Mouse (Mus musculus): Measurements from ENCODE around the gene Gm49425.

Gene Gm49425

DNA sequence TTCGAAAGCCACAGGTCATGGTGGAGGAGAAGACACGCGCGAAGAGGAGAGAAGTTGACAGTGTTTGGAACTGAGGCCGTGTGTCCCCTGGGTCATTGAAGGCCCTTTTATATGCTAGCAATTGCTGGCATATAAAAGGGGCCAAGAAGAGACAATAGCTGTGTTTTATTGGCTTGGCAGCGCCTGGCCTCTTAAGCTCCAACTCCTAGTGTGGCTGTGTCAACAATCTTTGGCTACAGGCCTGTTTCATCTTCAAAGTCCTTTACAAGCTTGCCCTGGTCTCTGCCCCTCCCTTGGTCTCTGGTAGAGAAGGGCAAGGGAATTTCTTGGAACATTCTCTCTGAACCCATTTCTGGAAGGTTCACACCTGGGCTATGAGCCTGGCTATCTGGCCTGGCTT lies 25.6 kb downstream of the Gm49425 start, which contains the start of gene Krt83:
Krt83 (minus strand) TSS at position 82 of the 400 bp plus-strand sequence.
- peak; percentile 63 for DNase-seq (ENCODE audit: low read depth, low spot score)

DNA sequence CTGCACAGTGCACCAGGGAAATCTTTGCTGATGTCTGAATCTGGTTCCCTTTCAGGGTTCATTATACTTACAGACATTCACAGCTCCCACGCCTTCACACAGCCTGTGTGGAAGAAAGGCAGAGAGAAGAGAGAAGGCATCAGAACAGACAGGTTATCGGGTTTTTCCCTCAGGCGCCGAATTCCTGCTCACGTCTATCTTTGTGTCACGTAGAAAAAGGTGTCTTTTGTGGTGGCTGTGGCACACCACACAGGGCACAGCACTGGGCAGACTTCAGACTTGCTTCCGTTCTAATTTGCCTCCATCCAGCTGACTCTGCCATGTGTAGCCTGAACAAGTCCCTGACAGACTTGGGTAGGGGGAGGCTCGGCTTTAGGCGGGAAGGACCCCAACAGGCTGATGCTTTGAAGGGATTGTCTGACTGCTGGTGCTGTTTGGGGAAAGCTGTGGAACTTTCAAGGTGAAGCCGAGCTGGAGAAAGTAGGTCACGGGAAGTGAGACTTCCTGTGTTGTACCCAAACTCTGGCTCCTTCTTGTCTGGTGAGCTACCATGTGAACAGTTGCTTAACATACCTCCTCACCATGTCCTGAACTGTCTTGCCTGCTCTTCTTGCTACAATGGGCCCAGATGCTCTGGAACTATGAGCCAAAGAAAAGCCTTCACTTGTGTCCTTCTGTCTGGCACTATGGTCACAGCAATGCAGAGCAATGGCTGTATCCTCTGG lies 31.0 kb downstream of the Gm49425 start:
- DNase-seq (ENCODE audit: low read depth, low spot score): peak; percentile 75

DNA sequence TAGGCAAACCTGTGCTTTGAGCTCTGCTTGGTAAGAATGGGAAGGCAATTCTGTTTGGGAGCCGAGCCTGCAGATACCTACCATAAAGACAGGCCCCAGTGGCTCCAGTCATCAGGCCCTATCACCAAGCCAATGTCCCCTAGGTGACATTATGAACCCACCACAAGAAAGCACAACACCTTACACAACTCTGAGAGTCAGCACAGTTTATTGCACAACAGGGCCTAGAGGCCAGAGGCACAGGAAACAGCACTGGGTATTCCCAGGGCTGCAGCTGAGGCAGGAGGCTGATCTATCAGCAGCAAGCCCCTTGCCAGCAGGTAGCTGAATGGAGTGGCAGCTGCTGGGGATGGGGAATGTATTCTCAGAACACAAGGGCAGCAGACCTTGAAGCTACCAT lies 32.1 kb downstream of the Gm49425 start:
- no peak for DNase-seq (ENCODE audit: low read depth, low spot score)

DNA sequence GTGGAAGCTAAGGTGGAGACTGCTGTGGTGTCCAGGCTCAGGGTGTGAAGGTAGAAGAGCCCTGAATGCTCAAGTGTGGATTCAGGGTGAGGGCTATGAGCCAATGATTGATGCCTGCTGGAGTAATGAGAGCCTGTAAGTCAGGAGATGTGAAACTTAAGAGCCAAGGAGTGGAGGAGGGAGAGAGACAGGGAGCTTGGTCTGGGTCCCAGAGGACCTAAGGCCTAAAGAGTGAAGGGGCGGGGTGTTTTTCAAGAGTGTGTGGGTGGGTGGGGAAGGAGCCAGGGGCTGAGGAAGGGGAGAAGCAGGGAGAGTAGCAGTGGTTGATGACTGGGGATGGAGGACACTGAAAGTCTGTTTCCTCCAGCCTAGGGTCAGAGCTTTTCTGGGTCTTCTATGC lies 33.4 kb downstream of the Gm49425 start:
- DNase-seq (ENCODE audit: low read depth, low spot score): no peak

DNA sequence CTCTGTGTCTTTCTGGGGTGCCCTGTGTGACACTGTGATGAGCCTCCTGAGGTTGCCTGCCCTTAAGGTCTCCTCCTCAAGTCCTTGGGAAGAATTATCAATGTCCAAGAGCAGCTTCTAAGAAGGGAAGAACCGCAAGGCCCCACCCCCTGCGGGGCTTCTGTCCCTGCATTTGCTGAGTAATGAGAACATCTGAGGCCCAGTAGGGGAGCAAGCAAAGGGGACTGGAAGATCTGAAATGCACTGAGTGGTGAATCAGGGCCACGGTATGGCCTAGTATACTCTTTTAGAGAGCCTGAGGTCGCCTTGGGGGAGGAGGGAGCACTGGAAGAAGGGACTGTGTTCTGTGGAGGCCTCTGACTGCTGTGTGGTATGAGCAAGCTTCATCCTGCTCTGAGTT lies 35.0 kb downstream of the Gm49425 start:
- no peak for DNase-seq (ENCODE audit: low read depth, low spot score)

DNA sequence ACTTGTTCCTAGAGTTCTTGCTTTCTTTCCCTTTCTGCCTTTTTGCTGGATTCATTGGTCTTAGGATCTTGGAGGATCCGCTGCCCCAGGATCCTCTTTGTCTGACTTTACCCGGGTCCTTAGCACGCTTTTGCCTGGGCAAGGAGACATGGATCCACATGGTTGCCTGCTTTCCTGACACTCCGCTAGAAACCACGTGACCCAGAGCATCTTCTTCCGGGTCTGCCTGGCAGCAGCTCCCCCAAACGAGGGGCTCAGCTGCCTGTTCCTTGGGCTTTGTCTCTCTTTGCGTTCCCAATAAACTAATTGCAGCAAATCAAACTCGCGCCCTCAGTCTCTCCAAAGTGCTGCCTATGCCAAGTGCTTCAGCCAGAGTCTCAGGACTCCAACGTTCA lies 37.4 kb downstream of the Gm49425 start:
- DNase-seq (ENCODE audit: low read depth, low spot score): no peak

DNA sequence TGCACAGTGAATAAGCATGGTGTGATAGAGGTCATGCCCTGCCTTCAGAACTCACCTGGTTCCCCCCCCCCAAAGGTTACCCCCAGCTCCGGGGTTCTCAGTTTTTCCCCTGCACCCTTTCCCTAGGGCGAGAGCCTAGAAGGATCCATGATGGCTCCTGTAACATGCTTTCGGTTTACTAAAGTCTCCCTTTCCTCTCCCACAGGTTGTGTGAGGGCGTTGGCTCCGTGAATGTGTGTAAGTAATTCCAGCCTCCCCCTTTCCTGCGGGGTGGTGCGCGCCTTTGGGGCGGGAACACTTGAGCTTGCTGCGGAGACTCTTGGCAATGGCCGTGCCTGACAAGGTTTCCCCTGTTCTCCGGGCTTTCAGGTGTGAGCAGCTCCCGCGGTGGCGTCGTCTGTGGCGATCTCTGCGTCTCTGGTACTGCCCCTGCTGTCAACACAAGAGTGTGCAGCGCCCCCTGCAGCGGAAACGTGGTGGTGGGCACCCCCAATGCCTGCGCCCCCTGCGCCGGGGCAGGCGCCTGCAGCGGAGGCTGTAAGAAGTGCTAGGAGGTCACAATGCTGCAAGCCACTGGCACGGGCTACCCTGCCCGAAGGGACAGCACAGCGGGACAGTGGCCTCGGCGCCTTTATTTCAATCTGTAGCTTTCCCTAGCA lies 37.9 kb downstream of the Gm49425 start:
- peak; percentile 34 for DNase-seq (ENCODE audit: low read depth, low spot score)

DNA sequence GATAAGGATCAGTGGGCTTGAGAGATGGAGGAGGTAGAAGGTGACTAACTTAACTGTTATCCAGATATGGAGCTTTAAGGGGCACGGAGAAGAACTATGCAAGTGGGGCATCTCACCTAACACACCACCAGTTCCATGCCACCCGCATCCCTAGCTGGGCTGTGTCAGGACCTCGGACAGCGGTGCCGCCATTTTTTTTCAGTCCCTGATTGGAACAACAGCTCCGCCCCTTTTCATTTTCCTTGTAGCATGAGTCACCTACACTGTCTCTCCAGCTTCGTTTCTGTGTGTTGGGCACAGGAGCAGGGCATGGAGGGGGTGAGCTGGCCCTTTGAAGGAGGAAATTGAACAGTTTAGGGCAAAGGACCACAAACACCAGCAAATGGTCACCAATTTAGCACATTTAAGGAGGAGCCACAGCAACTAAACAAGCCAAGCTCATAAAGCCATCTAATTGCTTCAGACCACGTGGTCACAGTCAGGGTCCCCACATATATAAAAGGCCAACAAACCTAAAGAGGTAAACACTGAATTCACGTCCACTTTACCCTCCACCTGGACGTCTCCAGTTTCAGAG lies 44.0 kb downstream of the Gm49425 start, which contains the start of gene Krt86:
Krt86 (plus strand) TSS at position 527 of the 577 bp plus-strand sequence.
- DNase-seq (ENCODE audit: low read depth, low spot score): no peak

DNA sequence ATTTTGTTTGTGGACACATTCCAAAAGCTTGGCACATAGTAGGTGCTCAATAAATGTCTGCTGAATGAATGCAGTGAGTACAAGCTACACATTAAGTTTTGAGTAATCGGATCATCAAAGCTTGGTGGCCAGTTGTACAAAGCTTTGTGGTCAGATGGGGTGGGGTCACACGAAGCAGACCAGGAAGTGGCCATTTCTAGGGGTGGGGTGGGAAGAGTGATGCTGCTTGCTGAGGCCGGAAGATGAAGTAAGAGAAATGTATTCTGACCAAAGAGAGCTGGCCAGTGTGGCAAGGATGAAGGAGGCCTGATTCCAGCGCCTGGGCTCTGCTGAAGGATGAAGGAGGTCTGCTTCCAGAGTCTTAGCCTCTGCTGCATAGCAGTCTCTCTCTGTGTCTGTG lies 48.0 kb downstream of the Gm49425 start:
- DNase-seq (ENCODE audit: low read depth, low spot score): no peak
